Mouse (Mus musculus): ENCODE data around the gene Pgp.

Pgp gene

GRCm38 (mm10) chr17:24490399-24490798 is 20.2 kb downstream of the Pgp start:
- no peak for TF ChIP-seq GATA4 (IDR thresholded peaks at IDR 0.05; ENCODE audit: insufficient replicate concordance, low read length)

- TF ChIP-seq GATA4 (IDR thresholded peaks at IDR 0.05; ENCODE audit: insufficient replicate concordance, low read length), result no peak
Measured at GRCm38 (mm10) chr17:24494627-24495335, 24.6 kb downstream of the Pgp start.

DNA sequence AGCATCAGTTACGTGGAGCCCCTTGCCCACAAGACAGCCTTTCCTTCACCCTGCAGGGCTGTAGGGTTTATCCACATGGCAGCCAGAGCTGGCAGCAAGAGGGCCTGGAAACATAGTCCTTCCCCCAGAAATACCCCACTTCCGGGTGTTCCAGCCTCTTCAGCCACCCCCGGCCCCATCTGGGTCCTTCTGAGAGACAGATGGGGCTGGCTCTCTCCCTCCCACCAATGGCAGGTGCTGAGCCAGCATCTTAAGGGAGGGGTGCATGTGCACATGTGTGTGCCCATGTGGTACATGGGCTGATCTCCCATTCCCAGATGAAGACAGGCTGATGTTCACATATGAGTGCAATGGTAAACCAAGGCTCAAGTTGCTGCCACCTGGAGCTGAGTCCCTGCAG is 25.3 kb downstream of the Pgp start:
- TF ChIP-seq GATA4 (IDR thresholded peaks at IDR 0.05; ENCODE audit: insufficient replicate concordance, low read length), result no peak

DNA sequence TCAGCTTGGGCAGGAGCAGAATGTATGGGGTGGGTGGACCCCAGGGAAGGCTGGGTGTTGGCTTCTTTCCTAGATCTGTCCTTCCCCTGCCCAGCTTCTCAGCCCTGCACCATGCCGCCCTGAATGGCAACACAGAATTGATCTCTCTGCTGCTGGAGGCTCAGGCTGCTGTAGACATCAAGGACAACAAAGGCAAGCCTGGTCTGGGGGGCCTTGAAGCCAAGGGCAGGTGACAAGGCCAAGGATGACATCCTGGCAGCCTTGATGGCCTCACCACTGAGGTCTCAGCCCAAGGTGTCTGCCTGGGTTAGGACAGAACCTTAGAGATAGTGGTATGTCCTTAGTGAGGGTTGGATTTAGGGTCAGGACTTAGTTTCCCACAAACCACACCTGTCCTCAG is 25.8 kb downstream of the Pgp start:
- no peak for TF ChIP-seq GATA4 (IDR thresholded peaks at IDR 0.05; ENCODE audit: insufficient replicate concordance, low read length)

DNA sequence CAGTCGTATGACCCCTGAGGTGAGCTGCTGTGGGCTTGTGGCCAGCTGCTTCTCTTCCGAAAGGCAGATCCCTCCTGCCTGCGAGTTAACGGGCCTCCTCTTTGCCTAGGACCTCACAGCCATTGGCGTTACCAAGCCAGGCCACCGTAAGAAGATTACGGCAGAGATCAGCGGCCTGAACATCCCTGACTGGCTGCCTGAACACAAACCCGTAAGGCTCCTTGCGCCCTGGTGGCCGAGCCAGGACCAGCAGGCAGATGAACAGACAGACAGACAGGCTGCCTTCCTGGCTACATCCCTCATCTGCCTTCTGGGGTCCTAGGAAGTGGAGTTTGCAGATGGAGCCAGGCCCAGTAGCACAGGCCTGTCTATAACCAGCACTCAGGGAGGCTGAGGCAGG is 32.0 kb downstream of the Pgp start:
- TF ChIP-seq GATA4 (IDR thresholded peaks at IDR 0.05; ENCODE audit: insufficient replicate concordance, low read length), result no peak

DNA sequence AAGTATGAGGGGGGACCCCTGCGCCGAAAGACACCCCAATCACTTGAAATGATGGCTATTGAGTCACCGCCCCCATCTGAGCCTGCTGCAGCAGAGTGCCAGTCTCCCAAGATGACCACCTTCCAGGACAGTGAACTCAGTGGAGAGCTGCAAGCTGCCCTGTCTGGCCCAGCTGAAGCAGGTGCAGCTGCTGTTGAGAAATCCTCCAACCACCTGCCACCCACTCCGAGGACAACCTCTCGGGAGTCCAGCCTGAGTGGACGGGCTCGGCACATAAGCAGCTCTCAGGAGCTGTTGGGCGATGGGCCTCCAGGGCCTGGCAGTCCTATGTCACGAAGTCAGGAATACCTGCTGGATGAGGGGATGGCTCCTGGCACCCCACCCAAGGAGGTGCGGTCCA is 33.9 kb downstream of the Pgp start:
- TF ChIP-seq GATA4 (IDR thresholded peaks at IDR 0.05; ENCODE audit: insufficient replicate concordance, low read length), result no peak

- no peak for TF ChIP-seq GATA4 (IDR thresholded peaks at IDR 0.05; ENCODE audit: insufficient replicate concordance, low read length)
Measured at GRCm38 (mm10) chr17:24505286-24505955, 35.2 kb downstream of the Pgp start.

DNA sequence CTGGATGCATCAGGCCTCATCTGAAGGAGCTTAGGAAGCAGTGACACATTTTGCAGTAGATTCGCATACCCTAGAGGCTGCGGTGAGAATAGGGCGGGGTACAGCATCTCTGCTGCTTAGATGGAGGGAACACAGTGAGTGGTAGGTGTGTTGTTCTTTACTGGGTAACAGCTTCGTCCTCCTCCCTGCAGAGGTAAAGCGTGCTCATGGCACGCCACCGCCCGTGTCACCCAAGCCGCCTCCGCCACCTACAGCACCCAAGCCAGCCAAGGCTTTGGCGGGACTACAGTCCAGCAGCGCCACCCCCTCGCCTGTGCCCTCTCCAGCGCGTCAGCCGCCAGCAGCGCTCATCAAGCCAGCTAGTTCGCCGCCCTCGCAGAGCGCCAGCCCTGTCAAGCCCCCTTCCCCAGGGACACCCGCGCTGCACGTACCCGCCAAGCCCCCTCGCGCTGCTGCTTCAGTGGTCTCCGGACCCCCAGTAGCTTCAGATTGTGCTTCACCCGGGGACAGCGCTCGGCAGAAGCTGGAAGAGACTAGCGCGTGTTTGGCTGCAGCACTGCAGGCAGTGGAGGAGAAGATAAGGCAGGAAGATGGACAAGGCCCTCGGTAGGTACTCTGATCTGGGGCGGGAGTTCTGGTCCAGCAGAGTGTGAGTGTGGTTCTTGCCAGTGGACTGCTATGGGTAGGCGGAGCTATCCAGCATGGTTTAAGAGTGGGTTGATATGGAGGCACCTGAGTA is 36.3 kb downstream of the Pgp start:
- TF ChIP-seq GATA4 (IDR thresholded peaks at IDR 0.05; ENCODE audit: insufficient replicate concordance, low read length), result no peak

DNA sequence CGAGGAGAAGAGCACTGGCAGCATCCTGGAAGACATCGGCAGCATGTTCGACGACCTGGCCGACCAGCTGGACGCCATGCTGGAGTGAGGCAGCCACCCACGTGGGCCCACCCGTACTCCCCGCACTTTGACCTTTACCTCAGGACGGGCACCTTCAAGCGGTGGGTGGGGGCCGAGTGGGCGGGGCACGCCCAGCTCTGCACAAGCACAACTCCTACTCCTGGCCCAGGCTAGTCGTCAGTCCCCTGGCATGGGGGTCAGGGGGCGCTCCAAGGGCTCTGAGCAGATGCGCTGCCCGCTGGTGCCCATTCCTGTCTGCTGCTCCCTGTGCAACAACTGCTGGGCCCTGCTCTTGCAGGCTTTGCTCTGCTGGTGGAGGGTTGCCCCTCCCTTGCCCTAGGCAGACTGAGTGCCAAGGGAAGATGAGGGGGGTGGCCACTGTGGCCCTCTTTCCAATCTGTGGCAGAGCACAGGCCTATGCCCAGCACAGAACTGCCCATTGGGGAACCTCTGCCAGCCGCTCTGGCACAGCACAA is 37.0 kb downstream of the Pgp start:
- TF ChIP-seq GATA4 (IDR thresholded peaks at IDR 0.05; ENCODE audit: insufficient replicate concordance, low read length), result no peak

DNA sequence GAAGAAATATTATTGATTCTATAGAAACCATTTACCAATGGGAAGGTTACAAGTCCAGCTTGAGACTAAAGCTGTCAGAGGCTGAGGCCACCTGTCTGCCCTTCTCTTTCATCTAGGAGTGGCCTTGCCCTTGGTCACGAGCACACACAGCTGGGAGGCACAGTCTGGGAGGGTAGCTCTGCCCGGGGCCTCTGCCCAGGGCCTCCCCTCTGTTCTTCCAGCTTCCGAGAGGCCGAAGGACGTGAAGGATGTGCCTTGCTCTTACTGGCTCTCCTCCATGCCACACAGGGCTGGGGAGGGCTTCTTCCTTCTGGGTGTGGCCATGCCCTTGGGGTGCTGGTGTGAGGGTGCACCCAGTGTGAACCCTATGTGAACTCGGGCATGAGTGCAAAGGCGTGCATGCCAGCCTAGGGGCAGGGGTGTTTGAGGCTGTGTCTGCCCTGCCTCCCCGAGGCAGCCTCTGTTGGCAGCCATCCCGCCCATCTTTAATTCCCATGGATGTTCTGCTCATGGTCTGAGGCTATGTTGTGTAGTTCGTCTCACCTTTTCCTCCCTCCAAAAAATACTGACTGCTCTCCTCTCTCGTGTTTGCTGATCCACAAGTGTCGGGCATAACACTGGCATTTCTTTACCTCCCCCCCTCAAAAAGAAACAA is 37.7 kb downstream of the Pgp start:
- no peak for TF ChIP-seq GATA4 (IDR thresholded peaks at IDR 0.05; ENCODE audit: insufficient replicate concordance, low read length)

DNA sequence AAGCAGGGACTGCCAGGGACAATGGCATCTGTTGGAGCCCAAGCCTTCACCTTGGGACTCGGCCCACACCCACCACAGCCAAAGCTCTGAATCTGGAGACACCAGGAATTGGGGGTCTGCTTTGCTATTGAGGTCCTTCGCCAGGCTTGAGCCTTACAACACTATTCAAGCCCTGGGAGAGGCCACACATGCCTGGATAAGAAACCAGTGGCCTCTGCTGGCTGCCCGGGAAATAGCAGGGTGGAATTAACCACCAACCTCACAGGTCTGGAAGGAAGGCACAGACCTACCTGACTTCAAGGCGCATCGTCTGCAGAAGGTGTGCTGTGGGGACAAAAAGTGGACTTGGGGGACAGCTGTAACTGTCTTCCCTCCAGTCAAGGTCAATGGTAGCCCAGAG is 43.4 kb downstream of the Pgp start:
- no peak for TF ChIP-seq GATA4 (IDR thresholded peaks at IDR 0.05; ENCODE audit: insufficient replicate concordance, low read length)

GRCm38 (mm10) chr17:24514270-24515257 is 44.4 kb downstream of the Pgp start:
- TF ChIP-seq GATA4 (IDR thresholded peaks at IDR 0.05; ENCODE audit: insufficient replicate concordance, low read length), result no peak

- TF ChIP-seq GATA4 (IDR thresholded peaks at IDR 0.05; ENCODE audit: insufficient replicate concordance, low read length), result no peak
Measured at GRCm38 (mm10) chr17:24520450-24520849, 50.3 kb downstream of the Pgp start.
